Mouse (Mus musculus) embryo, embryonic 11 days (tissue): ENCODE data around the gene Tex13c2.
A peak's percentile ranks its signal among the peaks of the same experiment; 100 is the strongest.

ENCODE experiments used
- DNase-seq: peaks from one replicate; pipeline ENCODE4 v3.0.0-alpha.2; 2015

Tex13c2 gene

GRCm38 (mm10) chrX:42489446-42489845 is at the start of gene Tex13c2:
TSS of gene Tex13c2 (plus strand) at chrX:42489691.
- no peak for DNase-seq

DNA sequence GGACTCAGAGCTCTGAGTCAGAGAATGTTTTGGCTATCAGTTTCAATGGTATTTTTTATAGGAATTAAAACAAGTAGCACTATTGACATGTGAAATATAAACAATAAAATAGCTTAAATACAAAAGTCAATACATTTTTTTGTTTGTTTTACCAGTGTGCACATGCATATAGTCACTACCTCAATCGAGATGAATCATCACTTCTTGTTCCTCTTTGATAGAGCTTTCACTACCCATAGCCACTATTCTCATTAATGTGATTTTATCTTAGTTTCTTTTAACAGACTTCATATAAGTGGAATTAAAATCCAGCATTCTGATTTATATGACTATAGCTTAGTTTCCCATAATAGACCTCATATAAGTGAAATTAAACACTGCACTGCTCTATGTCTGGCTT is 39.2 kb upstream of the Tex13c2 start:
- no peak for DNase-seq

DNA sequence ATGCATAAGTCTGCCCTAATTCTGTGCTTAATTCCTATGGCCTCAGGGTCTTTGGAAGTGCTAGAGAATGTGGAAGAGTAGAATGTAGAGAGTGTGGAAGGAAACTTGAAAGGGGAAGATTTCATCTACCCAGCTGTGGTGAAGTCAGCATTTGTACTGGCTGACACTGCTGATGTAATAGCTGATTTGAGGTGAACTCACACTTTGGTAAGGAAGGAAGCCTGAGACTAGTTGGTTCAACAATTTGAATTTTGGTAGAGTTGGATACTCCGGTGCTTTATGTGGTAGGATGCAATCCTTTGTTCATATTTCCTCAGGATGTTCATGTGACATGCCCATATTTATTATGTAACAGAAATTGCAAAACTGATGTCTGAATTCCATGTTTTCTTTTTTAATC is 36.5 kb upstream of the Tex13c2 start:
- no peak for DNase-seq

GRCm38 (mm10) chrX:42454533-42454932 is 35.0 kb upstream of the Tex13c2 start:
- DNase-seq, result no peak

DNA sequence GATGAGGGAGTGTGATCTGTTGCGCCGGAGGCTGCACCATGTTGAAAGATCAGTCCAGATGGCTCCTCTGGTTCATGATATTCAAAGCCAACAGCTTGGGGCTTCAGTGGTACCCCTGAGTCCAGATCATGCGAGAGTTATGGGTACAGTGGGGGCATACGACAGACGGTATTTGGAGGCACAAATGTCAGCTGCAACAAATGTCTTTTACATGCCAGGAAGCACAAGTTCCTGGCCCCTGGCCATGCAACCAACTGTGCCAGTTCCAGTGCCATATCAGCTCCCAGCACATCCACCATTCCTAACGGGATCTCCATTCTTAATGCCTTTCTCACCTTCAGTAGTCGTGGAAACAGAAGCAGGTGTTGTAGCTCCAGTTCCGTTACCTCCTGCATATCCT is 845 bp downstream of the Tex13c2 start:
- no peak for DNase-seq

- DNase-seq, result no peak
Observed at GRCm38 (mm10) chrX:42500538-42500937, 11.0 kb downstream of the Tex13c2 start.

DNA sequence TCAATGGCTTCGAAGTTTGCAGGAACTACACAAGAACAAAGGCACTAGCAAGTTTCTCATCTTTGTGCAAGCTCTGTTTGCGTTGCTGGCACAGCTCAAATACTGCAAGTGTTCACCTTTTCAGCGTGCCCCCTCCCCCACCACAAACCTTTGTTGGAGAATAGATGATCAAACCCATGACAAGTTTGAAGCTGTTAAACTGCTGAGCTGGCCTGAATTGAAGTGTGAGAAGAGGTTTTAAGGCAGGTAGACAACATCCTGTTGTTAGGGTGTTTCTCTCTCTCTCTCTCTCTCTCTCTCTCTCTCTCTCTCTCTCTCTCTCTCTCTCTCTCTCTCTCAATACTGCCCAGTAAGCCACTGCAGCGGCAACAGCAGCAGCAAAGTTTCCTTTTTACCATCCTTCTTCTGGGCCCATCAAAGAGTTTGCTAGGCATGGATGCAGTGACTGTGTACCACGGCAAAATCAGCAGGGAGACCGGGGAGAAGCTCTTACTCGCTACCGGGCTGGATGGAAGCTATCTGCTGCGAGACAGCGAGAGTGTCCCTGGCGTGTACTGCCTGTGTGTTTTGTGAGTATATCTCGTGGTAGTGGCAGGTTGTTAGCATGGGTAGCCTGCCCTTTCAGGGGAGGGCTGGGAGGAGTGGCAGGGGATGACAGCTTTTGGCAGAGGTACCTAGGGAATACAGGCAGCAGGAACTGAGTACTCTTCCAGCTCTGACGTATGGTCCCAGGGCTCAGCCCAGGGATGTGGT is 13.0 kb downstream of the Tex13c2 start, which contains the start of gene Sh2d1a:
Gene Sh2d1a (plus strand): TSS at position 163 of the 753 bp plus-strand sequence.
- DNase-seq, result no peak

DNA sequence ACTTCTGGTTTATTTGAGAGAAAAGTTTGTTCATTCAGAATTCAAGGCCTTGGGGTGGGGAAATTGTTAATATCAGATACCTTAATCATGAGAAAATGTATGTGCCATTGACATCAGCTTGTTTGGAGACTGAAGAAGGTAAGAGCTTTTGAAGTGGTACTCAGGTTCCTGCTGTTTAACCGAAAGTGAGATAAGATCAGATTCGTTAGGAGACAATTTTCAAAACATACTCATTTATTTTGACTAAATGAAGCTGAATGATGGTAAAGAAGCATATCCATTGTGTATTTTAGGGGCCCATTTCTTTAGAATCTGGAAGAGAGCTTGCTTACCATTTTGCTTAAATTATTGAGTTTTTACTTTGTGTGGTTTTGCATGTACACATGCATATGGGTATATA is 21.6 kb downstream of the Tex13c2 start:
- DNase-seq, result no peak

DNA sequence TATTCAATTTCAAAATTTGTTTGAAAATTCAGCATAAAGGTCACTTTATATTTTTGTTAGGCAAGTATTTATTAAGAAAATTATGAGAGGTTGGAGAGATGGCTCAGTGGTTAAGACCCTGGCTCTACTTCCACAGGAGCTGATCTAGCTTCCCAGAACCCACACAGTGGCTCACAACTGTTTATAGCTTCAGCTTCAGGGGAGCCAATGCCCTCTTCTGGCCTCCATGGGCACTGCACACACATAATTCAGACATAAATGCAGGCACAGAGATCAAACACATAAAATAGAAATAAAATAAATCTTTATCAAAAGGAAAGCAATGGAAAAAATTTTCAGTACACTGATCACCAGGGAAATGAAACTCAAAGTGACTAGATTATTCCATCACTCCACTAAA is 23.1 kb downstream of the Tex13c2 start:
- DNase-seq, result peak; percentile 13

GRCm38 (mm10) chrX:42522868-42523267 is 33.4 kb downstream of the Tex13c2 start:
- DNase-seq, result no peak

GRCm38 (mm10) chrX:42530703-42531102 is 41.2 kb downstream of the Tex13c2 start:
- DNase-seq, result no peak

DNA sequence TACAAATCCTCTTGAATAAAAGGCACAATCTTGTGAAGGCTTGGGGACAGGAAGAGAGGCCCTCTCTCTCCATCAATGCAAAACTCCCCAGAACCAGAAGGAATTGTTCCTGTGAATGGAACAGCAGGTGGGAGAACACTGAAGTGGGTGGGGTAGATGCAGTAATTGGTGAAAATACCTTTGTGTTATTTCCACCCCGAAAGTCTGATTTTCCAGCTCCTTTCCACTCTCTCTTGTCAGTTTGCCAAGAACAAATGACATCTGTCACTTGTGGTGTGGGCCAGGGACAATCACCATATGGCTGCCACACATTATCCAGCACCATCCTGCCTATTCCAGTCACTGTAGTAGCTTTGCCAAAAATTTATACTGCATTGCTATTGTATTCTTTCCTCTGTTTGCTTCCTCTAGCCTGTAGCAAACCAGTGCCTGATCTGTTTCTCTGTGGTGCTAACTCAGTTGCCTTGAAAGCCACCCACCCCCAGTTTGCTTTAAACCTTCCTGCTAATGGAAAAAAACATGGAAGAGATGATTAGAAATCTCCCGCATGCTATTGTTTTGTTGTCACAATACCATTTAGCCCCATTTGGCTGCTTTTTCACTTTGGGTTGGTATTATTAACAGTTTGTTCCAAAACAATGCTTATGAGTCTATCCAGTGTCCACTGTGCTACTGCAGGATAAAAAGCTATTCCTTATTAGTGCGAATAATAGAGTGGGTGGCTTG is 50.7 kb downstream of the Tex13c2 start:
- DNase-seq, result no peak

GRCm38 (mm10) chrX:42540756-42541053 is 51.2 kb downstream of the Tex13c2 start:
- peak; percentile 72 for DNase-seq
